In genomic region chr5:111772127-111772526, GRCm38 (mm10) we compare ENCODE assay signal across 12 mouse cellular contexts. TPM values are rescaled to one million over a fixed set of nuclear protein-coding genes. Genes with fewer than 3 reads are reported as not detected.
DNase-seq lines count a peak whose midpoint lies in the region; ATAC-seq and TF ChIP-seq lines count a peak whose summit lies in the region.
"Had no signal": no experiment of that assay in that cellular context is flagged by ENCODE, and none has a peak within 500 bp of the region (broad histone marks: within the 10 kb centered on the region; RNA-seq: fewer than 3 reads in every experiment).

No protein-coding gene starts in this region.

- 0 out of 2 replicates have a peak overlapping the region, but pooled peaks have one; percentile 30 for H3K9ac ChIP-seq in heart, embryonic 13.5 days
- H3K9ac ChIP-seq in stomach, embryonic 14.5 days (replicated peaks; ENCODE audit: low read depth, low read length) = no peak overlapping the region
- no peak overlapping the region for H3K9ac ChIP-seq in stomach, postnatal 0 days (ENCODE audit: low read length)
- no peak overlapping the region for H3K9ac ChIP-seq in limb, embryonic 14.5 days (ENCODE audit: low read depth, low read length, severe bottlenecking)

- no peaks in the 10 kb centered on the region for H3K36me3 ChIP-seq in heart, embryonic 13.5 days
- no peaks in the 10 kb centered on the region for H3K36me3 ChIP-seq in stomach, embryonic 14.5 days (ENCODE audit: control insufficient read depth, insufficient read depth, low read length)
- no peaks in the 10 kb centered on the region for H3K36me3 ChIP-seq in stomach, postnatal 0 days (ENCODE audit: control insufficient read depth, insufficient read depth, low read length)
- H3K36me3 ChIP-seq in limb, embryonic 14.5 days (ENCODE audit: control insufficient read depth, insufficient read depth, low read length) = no peaks in the 10 kb centered on the region

- TF ChIP-seq EP300 in stomach, postnatal 0 days (optimal IDR thresholded peaks at IDR 0.05) = no peak

- no peak for DNase-seq in heart, adult 9 months (ENCODE audit: low spot score in 2 of 2)
- DNase-seq in stomach, postnatal 0 days (ENCODE audit: low spot score) = no peak
- no peak for DNase-seq in limb, embryonic 14.5 days (ENCODE audit: low spot score)
- DNase-seq in thymus, postnatal 0 days (ENCODE audit: low spot score) = no peak
- no peak for DNase-seq in layer of hippocampus, adult 2 months (ENCODE audit: low spot score in 2 of 2)

- 34% methylated on average over 8 of the region's 8 CpGs for WGBS in heart, embryonic 13.5 days
- 33% methylated on average over 8 of the region's 8 CpGs for WGBS in stomach, embryonic 14.5 days
- 41% methylated on average over 8 of the region's 8 CpGs for WGBS in stomach, postnatal 0 days
- WGBS in limb, embryonic 14.5 days = 22% methylated on average over 8 of the region's 8 CpGs

- TF ChIP-seq CTCF in stomach, postnatal 0 days (IDR thresholded peaks at IDR 0.05; ENCODE audit: low read depth) = no peak
- TF ChIP-seq CTCF in layer of hippocampus, adult 2 months (conservative IDR thresholded peaks at IDR 0.05) = no peak

- no peaks in the 10 kb centered on the region for H3K27me3 ChIP-seq in heart, embryonic 13.5 days (replicated peaks)
- no peaks in the 10 kb centered on the region for H3K27me3 ChIP-seq in stomach, embryonic 14.5 days (ENCODE audit: control insufficient read depth, insufficient read depth, low read length)
- H3K27me3 ChIP-seq in stomach, postnatal 0 days (ENCODE audit: control insufficient read depth, insufficient read depth, low read length) = no peaks in the 10 kb centered on the region
- H3K27me3 ChIP-seq in limb, embryonic 14.5 days (ENCODE audit: control insufficient read depth, insufficient read depth, low read length) = no peaks in the 10 kb centered on the region

- TF ChIP-seq POLR2A in limb, embryonic 14.5 days (IDR thresholded peaks at IDR 0.05; ENCODE audit: borderline replicate concordance, extremely low read depth, insufficient read depth, insufficient read length) = no peak

- H3K4me3 ChIP-seq in heart, embryonic 13.5 days = no peak overlapping the region
- no peak overlapping the region for H3K4me3 ChIP-seq in stomach, embryonic 14.5 days (ENCODE audit: low read depth, low read length)
- no peak overlapping the region for H3K4me3 ChIP-seq in stomach, postnatal 0 days (ENCODE audit: low read depth, low read length)
- H3K4me3 ChIP-seq in limb, embryonic 14.5 days (replicated peaks; ENCODE audit: low read length) = no peak overlapping the region
- no peak overlapping the region for H3K4me3 ChIP-seq in layer of hippocampus, adult 2 months
- H3K4me3 ChIP-seq: left cerebral cortex, adult 2 months had no signal

- no peaks in the 10 kb centered on the region for H3K9me3 ChIP-seq in heart, embryonic 13.5 days
- H3K9me3 ChIP-seq in stomach, embryonic 14.5 days (ENCODE audit: control insufficient read depth, low read depth, low read length) = no peaks in the 10 kb centered on the region
- H3K9me3 ChIP-seq in stomach, postnatal 0 days (ENCODE audit: control insufficient read depth, low read length) = no peaks in the 10 kb centered on the region
- no peaks in the 10 kb centered on the region for H3K9me3 ChIP-seq in limb, embryonic 14.5 days (ENCODE audit: control insufficient read depth, low read length)

- ATAC-seq in heart, embryonic 13.5 days (ENCODE audit: extremely low read depth, insufficient number of reproducible peaks, low FRiP score, low TSS enrichment) = no peak; the same call in 1 of the 2 replicates
- no peak for ATAC-seq in stomach, embryonic 14.5 days (ENCODE audit: insufficient number of reproducible peaks, insufficient read depth, low FRiP score, low read depth)
- no peak for ATAC-seq in stomach, postnatal 0 days (ENCODE audit: low FRiP score, low TSS enrichment)
- 0 out of 2 replicates have a peak, but pooled peaks have one; percentile 27 for ATAC-seq in limb, embryonic 14.5 days (ENCODE audit: low FRiP score, low read depth)
- no peak for ATAC-seq in megakaryocyte progenitor cell, adult 5-6 weeks (replicated peaks; ENCODE audit: poor library complexity)

- peaks cover 44% of the 10 kb centered on the region for H3K4me1 ChIP-seq in heart, embryonic 13.5 days
- peaks cover 21% of the 10 kb centered on the region for H3K4me1 ChIP-seq in stomach, embryonic 14.5 days (ENCODE audit: control insufficient read depth, insufficient read depth, low read length)
- H3K4me1 ChIP-seq in stomach, postnatal 0 days (replicated peaks; ENCODE audit: control insufficient read depth, insufficient read depth) = peaks cover 5% of the 10 kb centered on the region
- H3K4me1 ChIP-seq in limb, embryonic 14.5 days (ENCODE audit: control insufficient read depth, insufficient read depth, low read length) = peaks cover 29% of the 10 kb centered on the region

- peak overlapping the region; percentile 58 for H3K27ac ChIP-seq in heart, embryonic 13.5 days (replicated peaks)
- peak overlapping the region; percentile 35; the same call in 1 of the 2 replicates for H3K27ac ChIP-seq in stomach, embryonic 14.5 days (ENCODE audit: low read length)
- H3K27ac ChIP-seq in stomach, postnatal 0 days (replicated peaks) = no peak overlapping the region
- no peak overlapping the region for H3K27ac ChIP-seq in limb, embryonic 14.5 days (replicated peaks; ENCODE audit: low read depth, low read length)
- no peak overlapping the region for H3K27ac ChIP-seq in layer of hippocampus, adult 2 months
- H3K27ac ChIP-seq: left cerebral cortex, adult 2 months; macrophage had no signal

- no peak overlapping the region for H3K4me2 ChIP-seq in heart, embryonic 13.5 days
- no peak overlapping the region for H3K4me2 ChIP-seq in stomach, embryonic 14.5 days (replicated peaks; ENCODE audit: low read depth, low read length)
- H3K4me2 ChIP-seq in stomach, postnatal 0 days (replicated peaks; ENCODE audit: low read depth) = no peak overlapping the region
- no peak overlapping the region for H3K4me2 ChIP-seq in limb, embryonic 14.5 days (replicated peaks; ENCODE audit: low read depth, low read length, severe bottlenecking)

RNA-seq across cellular contexts. Expression of gene Gm26897, which starts 38.4 kb away (rescaled TPM):
- not detected in 2 replicates for polyA plus RNA-seq in heart, embryonic 13.5 days (2015; fragmentation: Nextera tagmentation; extraction: Ambion mirVana)
- not detected in 2 replicates for polyA plus RNA-seq in stomach, embryonic 14.5 days (2014; fragmentation: Nextera tagmentation; extraction: Ambion mirVana)
- polyA plus RNA-seq in stomach, postnatal 0 days (2015; fragmentation: Nextera tagmentation; extraction: Ambion mirVana) = not detected in 2 replicates
- not detected in 2 replicates for polyA plus RNA-seq in limb, embryonic 14.5 days (2012; rRNA removed)
- polyA plus RNA-seq in limb, embryonic 14.5 days (2014; fragmentation: Nextera tagmentation; extraction: Ambion mirVana) = not detected in 2 replicates
- polyA plus RNA-seq in thymus, postnatal 0 days (2015; fragmentation: Nextera tagmentation; extraction: Ambion mirVana) = not detected in 2 replicates
- not detected in 2 replicates for total RNA-seq in megakaryocyte progenitor cell, adult 5-6 weeks (2015)
- not detected in 2 replicates for total RNA-seq in megakaryocyte progenitor cell, adult 5-6 weeks (2017)
- not detected for total RNA-seq in layer of hippocampus, adult 2 months (2021)
- total RNA-seq: left cerebral cortex, adult 2 months had no signal
- polyA plus RNA-seq: C2C12; heart, embryonic 14.5 days; macrophage had no signal

Comparison
In these comparisons a context has a peak if more than half of its experiments do, and no peak if none do; other contexts are left out.
1. H3K27ac ChIP-seq: peak in heart, embryonic 13.5 days (single experiment) and stomach, embryonic 14.5 days (single experiment); none in stomach, postnatal 0 days (single experiment), limb, embryonic 14.5 days (single experiment) and layer of hippocampus, adult 2 months (single experiment).